Mouse (Mus musculus) adrenal gland, adult 2 months (tissue): ENCODE measurements around the gene Crip2. TPM values are rescaled to one million over a fixed set of nuclear protein-coding genes. Genes with fewer than 3 reads are reported as not detected.
A peak's percentile ranks its signal among the peaks of the same experiment; 100 is the strongest.

Experiments used
- DNase-seq: peaks from one replicate; pipeline ENCODE4 v3.0.0; 2021
- polyA plus RNA-seq: library from polyadenylated mRNA; depleted of rRNA; stranded (reverse); fragments of >200 nt; gene quantifications from 2 replicates; pipeline ENCODE4 v1.2.3, GENCODE M21; 2012
- total RNA-seq, 2 experiments: library from RNA; stranded (reverse); gene quantifications; 2 replicates each; pipeline ENCODE4 v1.2.3; 2021

The Crip2 gene
- total and polyA plus RNA-seq, 3 experiments, result 57.5 to 168 (median 58.2) TPM

- no peak for DNase-seq
Observed at GRCm38 (mm10) chr12:113131601-113132000, 8.4 kb upstream of the Crip2 start.

- peak; percentile 42 for DNase-seq
Observed at GRCm38 (mm10) chr12:113132567-113132966, 7.5 kb upstream of the Crip2 start.

GRCm38 (mm10) chr12:113133260-113133659, 6.8 kb upstream of the Crip2 start:
- DNase-seq, result no peak

DNA sequence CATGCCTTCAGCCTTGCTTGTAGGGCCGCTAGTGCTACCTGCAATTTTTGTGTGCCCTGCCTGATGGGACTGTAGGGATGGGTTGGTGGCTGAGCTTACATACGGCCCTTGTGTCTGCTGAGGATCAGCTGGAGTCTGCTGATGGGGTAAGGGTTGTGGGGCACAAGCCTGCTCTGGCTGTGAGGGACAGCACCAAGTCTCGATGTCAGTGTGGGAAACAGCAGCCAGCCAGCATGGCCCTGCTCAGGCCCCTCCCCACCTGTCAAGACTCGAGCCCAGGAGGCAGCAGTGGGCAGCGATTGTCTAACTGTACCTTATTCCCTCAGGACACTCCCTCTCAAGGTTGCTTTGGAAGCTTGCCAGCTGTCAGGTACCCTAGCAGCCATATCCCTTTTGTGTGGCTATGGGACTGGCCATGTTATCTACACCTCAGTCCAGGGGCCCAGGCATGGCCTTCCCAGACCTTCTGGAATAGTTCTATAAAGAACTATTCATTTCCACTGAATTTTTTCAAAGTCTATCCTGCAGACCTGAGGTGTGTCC, 6.1 kb upstream of the Crip2 start:
- no peak for DNase-seq

DNA sequence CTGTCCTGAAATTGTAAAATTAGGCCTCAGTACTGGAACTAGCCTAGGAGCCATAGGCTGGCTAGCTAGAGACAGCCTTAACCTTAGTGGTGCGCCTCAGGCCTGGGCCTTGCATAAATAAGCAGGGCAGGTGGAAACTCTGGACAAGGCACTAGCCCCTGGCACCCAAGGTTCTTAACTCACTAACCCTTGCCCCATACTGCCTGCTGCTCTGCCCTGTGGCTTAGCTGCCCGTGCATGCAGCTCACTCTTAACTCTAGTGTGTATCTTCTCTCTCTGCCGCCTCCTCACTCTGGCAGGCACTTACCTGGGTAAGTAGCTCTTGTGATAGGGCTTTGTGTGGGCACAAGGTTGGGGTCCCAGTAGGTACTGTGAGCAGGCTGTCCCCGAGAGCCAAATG, 5.5 kb upstream of the Crip2 start:
- no peak for DNase-seq

- no peak for DNase-seq
Observed at GRCm38 (mm10) chr12:113135401-113135800, 4.6 kb upstream of the Crip2 start.

DNA sequence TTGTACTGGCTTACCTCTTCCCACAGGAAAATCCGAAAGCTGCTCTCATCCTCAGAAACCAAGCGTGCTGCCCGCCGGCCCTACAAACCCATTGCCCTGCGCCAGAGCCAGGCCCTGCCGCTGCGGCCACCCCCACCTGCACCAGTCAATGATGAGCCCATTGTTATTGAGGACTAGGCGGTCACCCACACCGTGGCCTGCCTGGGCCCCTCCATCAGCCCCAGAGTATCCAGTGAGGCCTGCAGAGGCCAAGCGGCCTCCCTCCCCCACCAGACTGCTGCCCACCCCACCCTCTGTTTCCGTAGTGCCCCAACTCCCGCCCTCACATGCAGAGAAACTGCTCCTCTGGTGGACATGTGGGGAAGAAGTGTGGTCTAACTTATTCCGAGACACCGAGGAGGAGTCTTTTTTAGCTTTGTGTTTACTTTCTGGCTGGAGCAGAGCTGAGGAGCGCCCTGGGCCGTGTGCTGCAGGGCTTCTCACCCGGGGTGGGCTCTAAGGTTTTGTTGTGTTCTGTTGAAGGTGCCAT, 3.5 kb upstream of the Crip2 start:
- no peak for DNase-seq

- no peak for DNase-seq
Observed at GRCm38 (mm10) chr12:113137260-113138213, 2.5 kb upstream of the Crip2 start.

DNA sequence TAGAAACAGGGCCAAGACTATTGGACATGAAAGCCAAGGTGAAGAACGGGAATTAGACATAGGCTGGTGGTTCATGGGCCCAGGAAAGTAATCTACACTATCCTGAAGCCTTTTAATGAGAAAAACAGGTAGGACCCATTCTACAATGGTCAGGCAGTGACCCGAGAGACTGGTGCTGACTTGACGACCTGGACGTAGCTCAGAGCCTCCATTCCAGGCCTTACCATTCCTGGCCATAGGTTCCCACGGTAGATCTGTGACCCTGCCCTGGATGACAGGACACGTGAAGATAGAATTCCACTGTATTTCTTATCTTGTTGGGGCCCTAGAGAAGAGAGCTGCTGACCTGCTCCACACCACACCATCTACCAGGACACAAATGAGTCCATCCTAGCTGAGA, 1.7 kb upstream of the Crip2 start:
- DNase-seq, result no peak

DNA sequence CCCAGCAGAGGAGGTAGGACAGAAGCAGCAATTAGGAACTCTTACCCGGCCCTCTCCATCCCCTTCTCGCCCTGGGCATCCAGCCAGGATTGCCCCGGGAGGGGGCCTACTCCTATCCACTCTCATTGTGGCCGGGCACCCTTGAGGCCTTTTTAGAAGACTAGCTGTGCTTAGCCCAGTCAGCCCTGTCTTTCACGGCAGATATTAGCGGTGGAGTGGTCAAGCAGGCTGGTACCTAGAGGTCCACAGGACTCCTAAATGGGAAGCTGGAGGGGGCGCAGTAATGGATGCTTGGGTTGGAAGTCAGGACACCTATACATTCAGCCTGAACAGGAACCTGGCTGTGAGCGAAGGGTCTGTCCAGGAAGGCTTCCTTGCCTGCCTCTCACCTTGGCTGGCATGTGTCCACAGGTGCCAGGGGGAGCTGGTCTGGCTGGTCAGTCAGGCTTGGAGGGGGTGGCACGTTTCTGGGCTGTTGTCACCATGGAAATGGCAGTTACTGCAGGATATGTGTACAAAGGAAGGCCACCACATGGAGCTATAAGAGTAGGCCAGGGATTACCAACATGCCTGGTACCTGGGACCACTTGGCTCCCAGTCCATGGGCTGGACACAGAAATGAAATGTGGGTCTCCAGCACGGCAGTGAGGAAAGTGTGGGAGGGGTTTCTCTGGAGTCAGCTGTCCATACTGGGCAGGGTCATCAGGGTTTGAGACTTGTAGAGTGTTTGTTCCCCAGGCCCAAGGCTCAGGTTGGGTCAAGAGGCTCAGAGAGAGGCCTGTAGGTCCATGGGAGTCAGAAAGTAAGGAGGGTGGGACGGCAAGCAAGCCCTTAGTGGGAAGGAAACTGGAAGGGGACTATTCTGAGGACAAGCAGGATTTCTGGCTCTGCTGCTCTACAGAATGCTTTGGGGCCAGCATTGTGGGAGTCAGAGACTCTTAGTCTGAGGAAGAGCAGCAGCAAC, 853 bp upstream of the Crip2 start:
- DNase-seq, result no peak

DNA sequence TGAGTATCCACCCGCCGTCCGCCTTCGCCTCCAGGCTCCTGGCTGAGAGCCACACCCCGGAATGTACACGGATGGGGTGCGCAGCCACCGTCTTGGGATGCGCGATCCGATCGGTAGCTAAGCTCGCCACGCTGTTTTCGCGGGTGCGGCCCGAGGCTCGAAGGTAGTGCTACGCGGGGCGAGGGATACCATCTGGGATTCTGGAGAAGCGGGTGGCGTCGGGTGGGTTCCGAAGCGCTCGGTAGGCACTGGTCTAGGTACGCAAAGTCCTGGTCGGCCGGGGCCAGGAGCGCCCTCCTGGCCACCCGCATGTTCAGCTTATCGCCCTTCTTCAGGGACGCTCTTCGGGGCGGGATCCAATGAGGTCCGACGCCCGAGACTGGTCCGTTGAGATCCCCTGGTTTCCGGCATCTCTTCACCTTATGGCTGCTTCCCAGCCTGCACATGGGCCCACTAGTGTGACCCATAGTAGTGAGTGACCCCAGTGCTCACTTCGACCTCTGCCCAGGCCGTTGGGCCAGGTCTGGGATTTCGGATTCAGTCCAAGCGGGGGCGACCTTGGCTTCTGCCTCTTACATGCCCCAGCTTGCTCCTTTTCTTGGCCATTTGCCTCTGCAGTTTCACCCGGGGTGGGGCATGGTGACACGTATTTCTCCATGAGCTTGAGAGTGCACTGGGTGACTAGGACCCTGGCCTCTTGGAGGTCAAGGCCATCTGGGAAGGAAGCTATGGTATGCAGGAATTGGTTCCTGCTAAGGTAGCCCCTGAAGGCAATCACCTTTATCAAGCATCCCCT, 778 bp downstream of the Crip2 start:
- DNase-seq, result peak; percentile 81

DNA sequence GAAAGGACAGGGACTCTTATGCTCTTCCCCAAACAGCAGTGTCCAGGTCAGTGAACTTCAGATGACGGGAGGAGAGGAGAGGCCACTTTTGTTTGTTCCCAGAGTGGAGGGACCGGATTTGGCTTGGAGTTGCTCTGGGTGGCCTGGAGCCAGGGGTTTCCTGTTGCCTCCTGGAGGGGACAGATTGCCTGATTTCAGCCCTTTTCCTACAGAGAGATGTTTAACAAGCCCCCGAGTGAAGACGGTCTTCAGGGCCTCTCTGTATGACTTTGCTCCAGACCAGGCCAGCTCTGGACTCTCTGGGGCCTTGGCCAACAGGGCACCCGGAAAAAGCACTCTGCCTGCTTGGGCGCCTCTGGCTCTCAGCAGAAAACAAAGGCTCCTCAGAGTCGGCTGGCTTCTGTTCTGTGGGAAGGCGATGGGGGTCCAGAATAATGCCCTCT, 1.5 kb downstream of the Crip2 start:
- peak; percentile 67 for DNase-seq

DNA sequence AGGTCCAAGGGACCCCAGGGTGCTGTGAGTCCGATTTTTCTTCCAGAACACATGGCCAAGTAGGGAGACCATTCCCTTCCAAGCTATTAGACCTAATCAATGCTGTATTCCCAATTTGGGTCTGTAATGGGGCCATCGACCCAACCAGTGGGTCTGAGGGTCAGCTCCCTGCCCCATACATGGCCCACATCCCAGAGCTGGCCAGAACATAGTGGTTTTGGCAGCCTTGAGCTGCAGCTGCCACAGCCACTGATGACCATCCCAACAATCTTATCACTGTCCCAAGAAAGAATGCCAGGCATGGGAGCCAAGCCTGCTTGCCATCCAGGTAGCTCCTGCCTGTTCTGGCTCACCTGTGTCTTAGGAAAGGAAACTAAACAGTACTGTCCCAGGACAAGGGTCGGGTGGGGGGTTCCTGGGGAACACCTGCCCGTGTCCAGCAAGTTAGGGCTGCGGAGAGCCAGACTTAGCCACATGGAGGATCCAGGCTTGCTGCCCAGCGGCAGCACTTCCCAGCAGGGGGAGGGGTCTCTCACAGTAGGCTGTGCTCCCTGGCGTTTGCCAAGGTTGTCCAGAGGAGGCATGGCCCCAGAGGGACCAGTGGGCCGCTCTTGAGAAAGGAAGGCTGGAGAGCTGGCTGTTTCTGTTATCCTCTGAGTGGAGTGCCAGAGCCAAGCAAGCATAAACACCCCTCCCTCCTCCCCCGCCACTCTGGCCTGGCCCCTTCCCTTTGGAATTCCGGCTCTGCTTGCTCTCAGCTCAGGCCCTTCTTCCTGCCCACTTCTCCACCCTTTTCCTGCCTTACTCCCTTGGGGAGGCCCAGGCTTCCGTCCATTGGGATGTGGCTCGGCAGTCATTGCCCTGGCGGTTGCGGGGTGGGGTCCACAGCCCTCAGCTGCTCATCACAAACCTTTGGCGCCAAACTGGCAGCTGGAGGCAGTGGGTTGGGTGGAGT, 2.3 kb downstream of the Crip2 start:
- peak; percentile 81 for DNase-seq

DNA sequence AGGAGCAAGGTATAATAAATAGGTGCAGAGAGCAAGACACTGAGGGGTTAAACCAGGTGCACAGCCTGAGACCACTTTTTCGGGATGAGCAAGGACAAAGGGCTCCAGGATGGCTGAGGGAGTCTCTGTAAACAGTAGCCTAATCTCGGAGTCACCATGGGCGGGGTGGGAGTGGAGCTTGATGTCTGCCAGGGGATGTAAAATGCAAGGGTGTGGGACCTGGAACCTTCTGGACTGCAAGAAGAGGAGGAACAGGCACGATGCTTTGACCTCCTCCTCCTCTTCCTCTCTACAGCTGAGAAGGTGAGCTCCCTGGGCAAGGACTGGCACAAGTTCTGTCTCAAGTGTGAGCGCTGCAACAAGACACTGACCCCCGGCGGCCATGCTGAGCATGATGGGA, 3.1 kb downstream of the Crip2 start:
- no peak for DNase-seq

DNA sequence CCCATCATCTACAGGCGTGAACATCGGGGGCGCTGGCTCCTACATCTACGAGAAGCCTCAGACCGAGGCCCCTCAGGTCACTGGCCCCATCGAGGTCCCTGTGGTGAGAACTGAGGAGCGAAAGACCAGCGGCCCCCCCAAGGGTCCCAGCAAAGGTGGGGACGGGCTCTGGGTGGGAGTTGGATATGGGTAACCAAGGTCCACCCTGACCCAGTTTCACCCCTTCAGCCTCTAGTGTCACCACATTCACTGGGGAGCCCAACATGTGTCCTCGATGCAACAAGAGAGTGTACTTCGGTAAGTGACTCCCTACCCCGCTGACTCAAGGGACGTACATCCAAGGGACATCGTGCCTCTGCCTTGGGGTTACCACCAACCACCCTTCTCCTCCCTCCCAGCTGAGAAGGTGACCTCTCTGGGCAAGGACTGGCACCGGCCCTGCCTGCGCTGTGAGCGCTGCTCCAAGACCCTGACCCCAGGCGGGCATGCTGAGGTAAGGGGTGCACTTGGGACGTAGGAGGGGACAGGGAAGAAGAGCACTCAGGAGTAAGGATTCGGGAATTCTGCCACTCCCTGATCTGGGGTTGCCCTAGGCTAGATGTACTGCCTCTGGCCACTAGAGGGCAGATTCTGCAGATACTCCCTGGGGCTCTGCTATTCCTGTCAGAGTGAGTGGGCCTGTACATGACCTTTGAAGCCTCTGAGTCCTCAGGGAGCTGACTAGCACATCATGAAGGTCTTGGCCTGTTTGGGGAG, 4.1 kb downstream of the Crip2 start:
- peak; percentile 66 for DNase-seq

GRCm38 (mm10) chr12:113144886-113145285, 4.8 kb downstream of the Crip2 start:
- DNase-seq, result no peak

GRCm38 (mm10) chr12:113145591-113145990, 5.6 kb downstream of the Crip2 start:
- DNase-seq, result no peak

DNA sequence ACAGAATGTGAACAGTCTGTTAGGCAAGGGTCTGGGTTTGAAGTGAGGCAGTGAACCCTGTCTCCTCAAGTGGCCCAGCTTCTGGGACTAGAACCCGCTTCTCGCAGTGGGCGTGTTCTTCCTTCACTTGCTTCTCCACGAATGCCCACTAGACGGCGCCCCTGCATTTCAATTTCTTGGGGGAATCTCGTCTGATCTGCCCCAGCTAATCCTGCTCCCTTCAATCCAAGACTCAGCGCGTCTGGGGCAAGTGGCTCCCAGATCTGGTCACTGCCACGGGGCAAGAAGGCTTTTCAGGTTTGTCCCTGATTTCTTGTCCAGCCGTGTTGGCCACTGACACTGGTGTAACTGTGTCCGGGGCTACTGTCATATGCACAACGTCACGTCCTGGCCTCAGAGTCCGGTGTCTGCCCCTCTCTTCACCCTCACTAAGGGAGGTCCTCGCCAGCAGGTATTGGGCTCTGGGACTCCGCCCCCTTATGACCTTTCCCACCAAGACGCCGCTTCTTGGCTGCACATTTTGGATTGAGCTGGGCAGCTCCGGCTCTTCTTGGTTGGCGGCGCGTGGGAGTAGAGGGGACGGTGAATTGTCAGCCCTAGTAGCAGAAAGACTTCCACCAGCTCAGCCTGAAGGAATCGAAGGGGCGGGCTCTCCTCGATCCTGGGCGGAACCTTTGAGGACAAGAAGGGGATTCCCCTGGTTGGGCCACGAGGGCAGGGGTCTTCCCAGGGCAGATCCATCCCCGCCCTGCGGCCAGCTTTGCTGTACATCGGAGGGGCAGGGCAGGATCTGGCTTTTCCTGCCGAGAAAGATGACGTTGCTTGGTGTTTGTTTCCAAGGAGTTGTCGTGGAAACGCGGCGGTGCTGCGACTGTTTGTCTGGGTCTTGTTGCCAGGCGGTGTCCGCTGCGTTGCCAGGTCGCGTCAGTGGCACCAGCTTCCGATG, 6.3 kb downstream of the Crip2 start, which contains the start of gene Crip1:
Gene Crip1, plus strand, starts transcription at position 205 of the 946 bp plus-strand sequence.
- DNase-seq, result peak; percentile 88
